Mouse (Mus musculus) limb, embryonic 12.5 days (tissue): Measurements from ENCODE around the gene Gatad2b. TPM values are rescaled to one million over a fixed set of nuclear protein-coding genes. Genes with fewer than 3 reads are reported as not detected.

Experiments used
- ATAC-seq: fragments of 200-750 bp; cut with Nextera tagmentation; 2 replicates; pipeline ENCODE4 v1.8.0; 2017; ENCODE audit warnings: low read depth, moderate TSS enrichment; ENCODE audit not compliant: insufficient number of reproducible peaks, insufficient read depth, low FRiP score, low TSS enrichment
- H3K27ac ChIP-seq: fragments of 300-500 bp; sonication (generic); 2 replicates; pipeline ENCODE4 v1.5.1; 2016; ENCODE audit warnings: mild to moderate bottlenecking, moderate library complexity
- H3K27me3 ChIP-seq: fragments of 300-500 bp; sonication (generic); 2 replicates; pipeline ENCODE4 v1.6.1; 2016; ENCODE audit warnings: mild to moderate bottlenecking, moderate library complexity
- H3K36me3 ChIP-seq: fragments of 300-500 bp; sonication (generic); 2 replicates; pipeline ENCODE4 v1.6.1; 2016; ENCODE audit warnings: mild to moderate bottlenecking, moderate library complexity
- H3K4me1 ChIP-seq: fragments of 300-500 bp; sonication (generic); replicated peaks from 2 replicates; pipeline ENCODE4 v1.6.1; 2016
- H3K4me2 ChIP-seq: fragments of 300-500 bp; sonication (generic); 2 replicates; pipeline ENCODE4 v1.6.1; 2016; ENCODE audit warnings: mild to moderate bottlenecking, moderate library complexity
- H3K4me3 ChIP-seq: fragments of 300-500 bp; sonication (generic); replicated peaks from 2 replicates; pipeline ENCODE4 v1.5.1; 2016; ENCODE audit warnings: mild to moderate bottlenecking
- H3K9ac ChIP-seq: fragments of 300-500 bp; sonication (generic); replicated peaks from 2 replicates; pipeline ENCODE4 v1.6.1; 2016; ENCODE audit warnings: mild to moderate bottlenecking, moderate library complexity
- H3K9me3 ChIP-seq: fragments of 300-500 bp; sonication (generic); 2 replicates; pipeline ENCODE4 v1.6.1; 2016; ENCODE audit warnings: mild to moderate bottlenecking, moderate library complexity
- WGBS: fragments of 180-500 bp; shearing (Covaris S2); methylation state at CpG from one replicate; pipeline ENCODE4 v1.1.7; 2016; 5-methylcytosine and 5-hydroxymethylcytosine counted together
- polyA plus RNA-seq: library from polyadenylated mRNA; unstranded; fragments of >200 nt; fragmentation: Nextera tagmentation; extraction: Ambion mirVana; gene quantifications from 2 replicates; pipeline ENCODE4 v1.2.1, GENCODE M21; 2016

Gene Gatad2b
- polyA plus RNA-seq, 1 experiment from 2014 or later, result 19.5 TPM

DNA sequence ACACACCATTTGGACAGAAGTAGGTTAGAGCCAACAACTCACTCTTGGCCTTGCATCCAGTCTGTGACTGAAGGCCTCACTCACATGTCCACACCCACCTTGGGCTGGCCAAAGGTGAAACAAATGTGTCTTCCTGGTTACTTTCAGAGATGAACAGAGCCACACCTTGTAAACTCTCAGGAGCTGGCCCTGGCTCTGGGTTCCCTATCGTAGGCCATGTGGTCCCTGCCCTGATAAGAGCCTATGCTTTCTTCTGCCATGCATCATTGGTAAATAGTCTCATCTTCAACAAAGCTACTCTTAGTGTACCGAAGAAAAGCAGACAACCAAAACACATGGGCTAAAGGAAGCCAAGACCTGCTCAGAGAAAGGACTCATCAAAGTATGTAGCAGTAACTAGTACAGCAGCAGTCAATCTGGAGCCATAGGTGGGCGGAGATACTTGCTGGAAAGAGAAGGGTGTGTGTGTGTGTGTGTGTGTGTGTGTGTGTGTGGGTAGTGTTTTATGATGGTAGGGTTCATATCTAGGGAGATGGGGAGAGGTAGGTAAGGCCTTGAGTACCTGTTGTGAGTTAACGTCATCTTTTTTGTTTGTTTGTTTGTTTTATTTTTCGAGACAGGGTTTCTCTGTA lies 74.1 kb downstream of the Gatad2b start:
- peaks cover 17% of the 10 kb centered on the region for H3K36me3 ChIP-seq
- no peak overlapping the region for H3K9ac ChIP-seq
- no peak overlapping the region for H3K4me3 ChIP-seq
- WGBS, result 93% methylated on average over 5 of the region's 5 CpGs
- no peaks in the 10 kb centered on the region for H3K4me1 ChIP-seq
- H3K27ac ChIP-seq, result no peak overlapping the region
- ATAC-seq, result no peak
- no peaks in the 10 kb centered on the region for H3K9me3 ChIP-seq
- H3K27me3 ChIP-seq, result no peaks in the 10 kb centered on the region
- H3K4me2 ChIP-seq, result no peak overlapping the region

GRCm38 (mm10) chr3:90369041-90369440 lies 76.1 kb downstream of the Gatad2b start:
- peaks cover 4% of the 10 kb centered on the region for H3K36me3 ChIP-seq
- H3K4me1 ChIP-seq, result no peaks in the 10 kb centered on the region
- H3K9ac ChIP-seq, result no peak overlapping the region
- no peak overlapping the region for H3K27ac ChIP-seq
- 60% methylated on average over 2 of the region's 2 CpGs for WGBS
- no peak overlapping the region for H3K4me3 ChIP-seq
- H3K9me3 ChIP-seq, result no peaks in the 10 kb centered on the region
- no peak for ATAC-seq
- no peaks in the 10 kb centered on the region for H3K27me3 ChIP-seq
- no peak overlapping the region for H3K4me2 ChIP-seq

DNA sequence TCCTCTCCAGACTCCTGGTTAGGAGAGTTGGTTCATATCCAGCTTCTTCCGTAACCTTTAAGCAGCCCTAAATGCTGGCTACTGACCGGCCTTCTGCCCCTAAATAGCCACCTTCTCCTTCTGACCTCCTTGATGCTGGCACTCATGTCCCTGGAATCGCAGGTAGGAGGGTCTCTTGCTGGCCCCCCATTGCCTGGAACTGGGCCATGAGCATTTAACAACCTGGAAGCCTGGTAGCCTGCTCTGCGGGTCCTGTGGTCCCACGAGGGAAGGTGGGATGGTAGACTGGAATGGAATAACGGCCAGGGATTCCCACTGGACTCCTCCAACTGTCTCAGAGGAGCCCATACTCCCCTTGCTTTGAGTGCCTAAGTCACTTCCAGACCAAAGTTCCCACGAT lies 78.9 kb downstream of the Gatad2b start:
- no peak overlapping the region for H3K27ac ChIP-seq
- H3K4me2 ChIP-seq, result no peak overlapping the region
- H3K9ac ChIP-seq, result no peak overlapping the region
- H3K4me1 ChIP-seq, result no peaks in the 10 kb centered on the region
- no peak for ATAC-seq
- H3K27me3 ChIP-seq, result no peaks in the 10 kb centered on the region
- H3K9me3 ChIP-seq, result no peaks in the 10 kb centered on the region
- H3K4me3 ChIP-seq, result no peak overlapping the region
- WGBS, result 66% methylated on average over 7 of the region's 7 CpGs
- H3K36me3 ChIP-seq, result no peaks in the 10 kb centered on the region

- H3K4me2 ChIP-seq, result no peak overlapping the region
- H3K27ac ChIP-seq, result no peak overlapping the region
- no peak overlapping the region for H3K9ac ChIP-seq
- H3K9me3 ChIP-seq, result no peaks in the 10 kb centered on the region
- no peak overlapping the region for H3K4me3 ChIP-seq
- H3K4me1 ChIP-seq, result no peaks in the 10 kb centered on the region
- 67% methylated on average over 5 of the region's 5 CpGs for WGBS
- no peaks in the 10 kb centered on the region for H3K27me3 ChIP-seq
- no peaks in the 10 kb centered on the region for H3K36me3 ChIP-seq
- ATAC-seq, result no peak
Observed at GRCm38 (mm10) chr3:90372817-90373216, 79.8 kb downstream of the Gatad2b start.

DNA sequence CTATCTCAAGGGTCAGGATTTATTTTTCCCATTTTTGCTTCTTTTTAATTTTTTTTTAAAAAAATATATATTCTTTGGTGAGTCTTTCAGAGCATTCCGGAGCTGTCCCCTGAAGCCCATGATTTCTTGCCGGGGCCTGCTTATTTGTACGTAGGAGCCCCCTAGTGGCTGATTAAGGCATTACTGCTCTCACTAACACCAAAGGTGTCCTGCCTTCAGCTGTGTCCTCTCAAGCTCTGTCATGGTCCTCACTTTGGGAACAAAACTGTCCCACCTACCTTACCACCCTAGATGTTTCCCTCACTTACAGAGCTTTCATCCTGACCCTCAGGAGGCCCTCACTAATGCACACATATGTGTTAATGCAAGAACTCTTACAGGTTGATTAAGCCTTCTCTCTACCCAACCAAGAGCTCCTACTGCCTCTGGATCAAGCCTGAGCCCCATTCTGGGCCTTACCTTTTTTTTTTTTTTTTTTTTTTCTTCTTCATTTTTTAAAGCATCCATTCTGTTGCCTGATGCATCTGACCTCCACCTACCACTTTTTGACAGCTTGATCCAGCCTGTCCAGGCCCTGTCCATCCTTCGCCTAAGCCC lies 80.6 kb downstream of the Gatad2b start:
- Histone ChIP-seq H3K9ac (no peak overlapping the region), H3K36me3 (no peaks in the 10 kb centered on the region), H3K4me2 (no peak overlapping the region), H3K4me3 (no peak overlapping the region), H3K27ac (no peak overlapping the region), H3K9me3 (no peaks in the 10 kb centered on the region), H3K27me3 (no peaks in the 10 kb centered on the region), H3K4me1 (no peaks in the 10 kb centered on the region)
- ATAC-seq, result no peak
- WGBS, result 27% methylated on average over 4 of the region's 4 CpGs

DNA sequence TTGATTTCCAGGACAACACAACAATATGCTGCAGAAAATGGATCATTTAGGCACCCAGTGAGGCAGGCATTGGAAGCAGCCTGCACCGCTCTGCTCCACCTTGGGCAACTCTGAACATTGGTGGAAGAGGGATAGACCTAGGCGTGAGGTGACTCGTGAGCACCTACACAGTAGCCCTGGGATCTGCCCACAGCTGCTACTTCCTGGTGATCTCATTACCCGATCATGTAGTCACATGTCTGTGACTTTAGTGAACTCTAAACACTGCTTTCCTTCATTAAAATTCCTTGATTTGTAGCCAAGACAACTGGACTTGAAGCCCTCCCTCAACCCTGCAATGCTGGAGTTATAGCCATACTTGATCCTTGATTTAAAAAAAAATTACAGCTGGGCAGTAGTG lies 81.4 kb downstream of the Gatad2b start:
- Histone ChIP-seq H3K27me3 (no peaks in the 10 kb centered on the region), H3K27ac (no peak overlapping the region), H3K9me3 (no peaks in the 10 kb centered on the region), H3K4me2 (no peak overlapping the region), H3K4me1 (no peaks in the 10 kb centered on the region), H3K4me3 (no peak overlapping the region), H3K36me3 (no peaks in the 10 kb centered on the region), H3K9ac (no peak overlapping the region)
- 79% methylated on average over 4 of the region's 4 CpGs for WGBS
- ATAC-seq, result no peak

DNA sequence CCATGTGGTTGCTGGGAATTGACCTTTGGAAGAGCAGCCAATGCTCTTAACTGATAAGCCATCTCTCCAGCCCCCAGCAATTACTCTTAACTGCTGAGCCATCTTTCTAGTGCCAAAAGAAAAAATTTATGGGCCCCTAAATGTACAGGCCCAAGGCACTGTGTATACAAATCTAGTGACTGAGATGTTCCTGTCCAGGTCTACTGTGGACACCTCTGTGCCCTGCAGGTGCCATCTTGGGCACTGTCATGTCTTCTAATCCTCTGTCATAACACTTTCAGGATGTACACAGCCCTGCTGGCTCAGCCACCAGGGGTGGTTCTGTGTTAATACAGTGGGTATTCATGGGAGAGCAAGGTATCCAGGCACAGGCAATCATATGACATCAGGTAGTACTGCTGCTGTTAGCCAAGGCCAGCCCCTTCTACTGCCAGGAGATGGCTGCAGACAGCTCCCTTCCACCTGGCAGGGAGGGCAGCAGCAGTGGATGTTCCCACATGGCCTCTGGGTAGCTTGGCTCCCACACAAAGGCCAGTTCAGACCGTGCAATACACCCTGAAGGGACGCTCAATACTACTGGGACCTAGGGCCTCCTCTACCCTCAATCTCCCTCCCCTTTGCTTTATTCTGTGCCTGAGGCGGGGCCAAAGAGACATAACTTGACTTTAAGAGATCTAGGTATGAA lies 82.7 kb downstream of the Gatad2b start:
- Histone ChIP-seq H3K27ac (no peak overlapping the region), H3K4me2 (no peak overlapping the region), H3K9ac (no peak overlapping the region), H3K27me3 (no peaks in the 10 kb centered on the region), H3K4me1 (no peaks in the 10 kb centered on the region), H3K4me3 (no peak overlapping the region), H3K36me3 (no peaks in the 10 kb centered on the region), H3K9me3 (no peaks in the 10 kb centered on the region)
- WGBS, result 74% methylated on average over 3 of the region's 3 CpGs
- ATAC-seq, result no peak

DNA sequence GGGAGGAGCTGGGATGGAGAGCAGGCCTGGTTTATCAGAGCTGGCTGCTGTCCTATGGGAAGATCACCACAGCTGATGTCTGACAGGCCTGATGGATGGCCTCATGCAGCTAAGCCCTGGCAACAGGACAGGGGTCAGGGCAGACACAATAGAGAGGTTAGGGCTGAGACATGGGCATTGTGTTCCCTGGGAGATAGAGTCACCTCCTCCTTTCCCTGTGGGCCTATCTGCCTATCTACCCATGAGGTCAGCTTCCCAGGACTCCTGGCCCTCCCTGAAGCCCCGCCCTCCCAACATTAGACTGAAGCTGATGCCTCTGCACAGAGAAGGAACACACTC lies 83.2 kb downstream of the Gatad2b start:
- Histone ChIP-seq H3K4me3 (no peak overlapping the region), H3K27ac (no peak overlapping the region), H3K9ac (no peak overlapping the region), H3K9me3 (no peaks in the 10 kb centered on the region), H3K4me1 (no peaks in the 10 kb centered on the region), H3K4me2 (no peak overlapping the region), H3K27me3 (no peaks in the 10 kb centered on the region), H3K36me3 (no peaks in the 10 kb centered on the region)
- no peak for ATAC-seq
- 75% methylated on average over 1 of the region's 1 CpGs for WGBS

GRCm38 (mm10) chr3:90378496-90378895 lies 85.5 kb downstream of the Gatad2b start:
- no peak for ATAC-seq
- no peaks in the 10 kb centered on the region for H3K4me1 ChIP-seq
- no peaks in the 10 kb centered on the region for H3K27me3 ChIP-seq
- no peaks in the 10 kb centered on the region for H3K36me3 ChIP-seq
- H3K4me2 ChIP-seq, result no peak overlapping the region
- 83% methylated on average over 5 of the region's 5 CpGs for WGBS
- H3K27ac ChIP-seq, result no peak overlapping the region
- H3K9ac ChIP-seq, result no peak overlapping the region; the same call in 1 of the 2 replicates
- no peaks in the 10 kb centered on the region for H3K9me3 ChIP-seq
- H3K4me3 ChIP-seq, result no peak overlapping the region

DNA sequence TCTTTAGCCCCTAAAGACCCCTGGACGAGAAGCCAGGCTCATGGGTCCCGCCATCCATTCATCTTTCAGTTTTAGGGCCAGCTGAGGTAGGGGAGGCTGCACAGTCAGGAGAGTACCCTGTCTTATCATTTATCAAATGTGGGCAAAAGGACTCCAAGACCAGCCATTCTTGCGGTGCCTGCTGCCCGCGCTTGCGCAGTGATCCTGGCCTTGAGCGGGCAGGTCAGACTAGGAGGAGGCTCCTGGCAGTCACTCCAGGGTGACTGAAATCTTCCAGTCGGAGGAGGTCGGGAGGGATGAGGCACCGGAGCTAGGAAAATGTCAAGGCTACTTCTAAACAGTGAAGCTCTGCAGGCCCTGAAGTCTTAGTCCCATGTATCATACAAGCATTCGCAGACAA lies 88.7 kb downstream of the Gatad2b start:
- no peaks in the 10 kb centered on the region for H3K27me3 ChIP-seq
- no peak overlapping the region for H3K4me3 ChIP-seq
- H3K36me3 ChIP-seq, result peaks cover 23% of the 10 kb centered on the region
- no peak overlapping the region for H3K4me2 ChIP-seq
- H3K9ac ChIP-seq, result no peak overlapping the region
- WGBS, result 69% methylated on average over 11 of the region's 11 CpGs
- H3K4me1 ChIP-seq, result no peaks in the 10 kb centered on the region
- ATAC-seq, result no peak
- no peak overlapping the region for H3K27ac ChIP-seq
- no peaks in the 10 kb centered on the region for H3K9me3 ChIP-seq

- WGBS, result 86% methylated on average over 4 of the region's 4 CpGs
Observed at GRCm38 (mm10) chr3:90383690-90384089, 90.7 kb downstream of the Gatad2b start.

More at GRCm38 (mm10) chr3:90383690-90384089, 90.7 kb downstream of the Gatad2b start:
- Histone ChIP-seq H3K4me2 (no peak overlapping the region), H3K27ac (no peak overlapping the region), H3K4me1 (peaks cover 17% of the 10 kb centered on the region), H3K36me3 (peaks cover 29% of the 10 kb centered on the region), H3K4me3 (no peak overlapping the region), H3K9me3 (no peaks in the 10 kb centered on the region), H3K9ac (no peak overlapping the region), H3K27me3 (no peaks in the 10 kb centered on the region)
- ATAC-seq, result no peak
